Mouse (Mus musculus) liver, embryonic 14.5 days (tissue): Measurements from ENCODE around the gene Adamts6. TPM values are rescaled to one million over a fixed set of nuclear protein-coding genes. Genes with fewer than 3 reads are reported as not detected.

Experiments
- ATAC-seq: fragments of 200-750 bp; cut with Nextera tagmentation; 2 replicates; pipeline ENCODE4 v1.8.0; 2017; ENCODE audit warnings: moderate number of reproducible peaks, mild to moderate bottlenecking, moderate library complexity; ENCODE audit not compliant: insufficient read depth
- DNase-seq, 3 experiments: peaks; one replicate each; pipeline ENCODE4 v3.0.0-alpha.2; 2012 to 2013; ENCODE audit warnings: low read depth in 3 of 3, low spot score in 3 of 3
- H3K27ac ChIP-seq: fragments of 300-500 bp; sonication (generic); 2 replicates; pipeline ENCODE4 v1.5.1; 2014; ENCODE audit warnings: moderate library complexity, mild to moderate bottlenecking, control low read depth, inconsistent platforms
- H3K27me3 ChIP-seq: fragments of 300-500 bp; sonication (generic); 2 replicates; pipeline ENCODE4 v1.6.1; 2014; ENCODE audit warnings: mild to moderate bottlenecking, low read length, moderate library complexity; ENCODE audit not compliant: control insufficient read depth, insufficient read depth
- H3K36me3 ChIP-seq: fragments of 300-500 bp; sonication (generic); replicated peaks from 2 replicates; pipeline ENCODE4 v1.6.1; 2014; ENCODE audit warnings: low read depth; ENCODE audit not compliant: control insufficient read depth, insufficient read depth
- H3K4me1 ChIP-seq, 2 experiments: fragments of 200-500 bp in 1 of 2; fragments of 300-500 bp in 1 of 2; sonication (generic) in 1 of 2; replicated peaks; 2 replicates each; pipeline ENCODE4 v1.6.1; 2012 to 2014; ENCODE audit warnings: antibody characterized with exemption in 1 of 2, inconsistent platforms in 1 of 2, low read length in 1 of 2; ENCODE audit not compliant: control insufficient read depth in 2 of 2, insufficient read depth in 2 of 2
- H3K4me2 ChIP-seq: fragments of 300-500 bp; sonication (generic); 2 replicates; pipeline ENCODE4 v1.6.1; 2014; ENCODE audit warnings: low read depth, mild to moderate bottlenecking, control low read depth, moderate library complexity
- H3K4me3 ChIP-seq, 2 experiments: fragments of 200-500 bp in 1 of 2; fragments of 300-500 bp in 1 of 2; sonication (generic) in 1 of 2; 2 replicates each; pipeline ENCODE4 v1.5.1; 2012 to 2014; ENCODE audit warnings: low read depth in 2 of 2, low read length in 2 of 2, mild to moderate bottlenecking in 2 of 2, control low read depth in 1 of 2, inconsistent platforms in 1 of 2, moderate library complexity in 1 of 2; ENCODE audit not compliant: insufficient read depth in 1 of 2
- H3K9ac ChIP-seq: fragments of 300-500 bp; sonication (generic); replicated peaks from 2 replicates; pipeline ENCODE4 v1.6.1; 2014; ENCODE audit warnings: mild to moderate bottlenecking, control low read depth, moderate library complexity
- H3K9me3 ChIP-seq: fragments of 300-500 bp; sonication (generic); 2 replicates; pipeline ENCODE4 v1.6.1; 2016; ENCODE audit warnings: low read length, mixed read lengths; ENCODE audit not compliant: control insufficient read depth
- CTCF ChIP-seq: IDR thresholded peaks from 2 replicates; pipeline ENCODE4 v1.5.1; 2016; ENCODE audit warnings: antibody characterized with exemption, low read depth, control low read depth
- EP300 ChIP-seq: IDR thresholded peaks from 2 replicates; pipeline ENCODE4 v1.6.1; 2016; ENCODE audit warnings: antibody characterized with exemption, low read depth
- WGBS: fragments of 180-500 bp; shearing (Covaris S2); extraction: QIAGEN DNeasy Blood & Tissue Kit; methylation state at CpG from one replicate; pipeline ENCODE4 v1.1.7; 2014; ENCODE audit not compliant: insufficient replicate concordance; 5-methylcytosine and 5-hydroxymethylcytosine counted together
- polyA plus RNA-seq, 2 experiments: library from polyadenylated mRNA; depleted of rRNA in 1 of 2; stranded (reverse) in 1 of 2; unstranded in 1 of 2; fragments of >200 nt; fragmentation: Nextera tagmentation in 1 of 2; extraction: Ambion mirVana in 1 of 2; gene quantifications; 2 replicates each; pipeline versions ENCODE4 v1.2.1 to v1.2.3; 2012 to 2014

The Adamts6 gene
- polyA plus RNA-seq, 2 experiments = 0.08 to 0.35 TPM

DNA sequence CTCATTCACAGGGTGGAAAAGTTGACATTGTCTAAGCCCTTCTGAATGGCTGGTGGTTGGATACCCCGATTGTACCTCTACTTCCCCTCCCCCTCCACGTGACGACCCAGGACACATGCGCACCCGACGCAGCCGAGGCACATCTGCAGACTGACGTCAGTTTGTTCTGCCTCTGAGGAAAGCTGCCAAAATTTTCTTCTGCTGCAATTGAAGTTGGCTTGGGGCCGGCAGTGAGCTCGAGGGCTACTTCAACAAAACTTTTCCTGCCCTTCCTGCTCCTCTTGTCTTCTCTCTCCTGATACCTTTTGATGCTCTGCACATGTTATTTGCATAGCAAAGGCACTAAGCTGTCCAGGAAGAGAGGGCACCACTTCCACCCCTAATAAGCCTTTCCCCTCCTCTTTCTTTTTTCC is 732 bp upstream of the Adamts6 start:
- Histone ChIP-seq H3K9ac (peak overlapping the region; percentile 54), H3K36me3 (no peaks in the 10 kb centered on the region), H3K27me3 (no peaks in the 10 kb centered on the region), H3K4me2 (peak overlapping the region; percentile 89), H3K9me3 (no peaks in the 10 kb centered on the region), H3K4me3 (peak overlapping the region; percentile 64 to 66), H3K4me1 (peaks cover 0 to 2% of the 10 kb centered on the region in 2 experiments; a peak in 1 of 4 replicates), H3K27ac (no peak overlapping the region; the same call in 1 of the 2 replicates)
- DNase-seq (peak; percentile 66 to 72 (median 67)), ATAC-seq (peak; percentile 89)
- WGBS = under 1% methylated on average over 10 of the region's 10 CpGs
- no peak for TF ChIP-seq EP300
- TF ChIP-seq CTCF = no peak

DNA sequence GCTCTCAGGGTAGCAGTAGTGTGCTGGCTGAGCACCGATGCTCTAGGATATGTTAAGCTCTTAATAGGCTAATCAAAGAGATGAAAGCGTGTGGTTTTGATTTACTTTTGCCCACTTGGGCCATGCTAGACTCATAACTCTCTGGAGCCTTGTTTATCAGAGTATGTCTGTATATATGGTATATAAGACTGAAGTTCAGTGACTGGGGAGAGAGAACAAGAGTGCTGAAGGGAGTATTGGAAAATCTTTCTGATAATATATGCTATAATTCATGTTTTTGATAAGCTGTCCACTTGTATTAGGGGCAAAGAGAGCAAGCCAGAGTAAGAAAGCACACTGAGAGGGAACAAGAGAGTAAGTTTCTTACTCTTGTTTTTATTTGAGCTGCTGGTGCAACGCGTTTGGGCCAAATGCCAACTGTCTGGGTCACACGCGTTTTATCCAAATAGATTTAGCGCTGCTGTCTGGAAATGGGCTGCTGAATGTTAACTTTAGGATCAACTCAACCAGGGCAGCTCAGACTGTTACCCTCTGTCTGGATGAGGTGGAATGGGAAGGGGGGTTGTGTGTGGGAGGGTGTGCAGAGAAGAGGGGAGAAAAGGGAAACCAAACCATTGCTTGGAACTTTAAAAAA is 708 bp downstream of the Adamts6 start:
- Histone ChIP-seq H3K4me3 (peak overlapping the region; percentile 39 to 64), H3K36me3 (no peaks in the 10 kb centered on the region), H3K4me1 (peaks cover 0 to 2% of the 10 kb centered on the region in 2 experiments; a peak in 1 of 4 replicates), H3K27me3 (no peaks in the 10 kb centered on the region), H3K9ac (peak overlapping the region; percentile 54; the same call in 1 of the 2 replicates), H3K9me3 (no peaks in the 10 kb centered on the region), H3K4me2 (peak overlapping the region; percentile 89), H3K27ac (no peak overlapping the region)
- TF ChIP-seq CTCF (no peak), EP300 (no peak)
- DNase-seq (peak in 1 of 3 experiments; percentile 13), ATAC-seq (peak; percentile 17; the same call in 1 of the 2 replicates)
- 4% methylated on average over 7 of the region's 7 CpGs for WGBS

GRCm38 (mm10) chr13:104289176-104289575 is 1.5 kb downstream of the Adamts6 start:
- ATAC-seq = no peak
- no peak overlapping the region for H3K9ac ChIP-seq
- no peak overlapping the region for H3K27ac ChIP-seq
- no peaks in the 10 kb centered on the region for H3K27me3 ChIP-seq
- peaks cover 0 to 2% of the 10 kb centered on the region in 2 experiments; a peak in 1 of 4 replicates for H3K4me1 ChIP-seq
- no peak for TF ChIP-seq EP300
- no peak for TF ChIP-seq CTCF
- DNase-seq = no peak
- H3K4me3 ChIP-seq = no peak overlapping the region
- H3K36me3 ChIP-seq = no peaks in the 10 kb centered on the region
- H3K9me3 ChIP-seq = no peaks in the 10 kb centered on the region
- no peak overlapping the region for H3K4me2 ChIP-seq

DNA sequence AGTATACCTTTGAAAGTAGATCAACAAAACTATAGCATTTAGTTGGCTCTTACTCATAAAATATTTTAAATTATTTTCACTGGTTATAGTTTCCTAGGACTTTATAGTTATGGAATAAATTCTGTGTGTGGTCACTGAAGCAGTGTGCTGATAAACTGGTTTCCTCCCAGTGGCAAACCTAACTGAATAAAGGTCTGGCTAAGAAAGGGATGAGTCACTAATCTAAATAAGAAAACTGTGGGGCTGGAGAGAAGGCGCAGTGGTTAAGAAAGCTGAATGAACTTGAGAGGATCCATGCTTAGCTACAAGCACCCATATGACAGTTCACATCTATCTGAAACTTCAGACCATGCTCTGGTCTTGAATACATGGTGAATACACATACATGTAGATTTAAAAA is 7.8 kb downstream of the Adamts6 start:
- no peak for TF ChIP-seq EP300
- no peak for TF ChIP-seq CTCF
- Histone ChIP-seq H3K4me2 (no peak overlapping the region), H3K4me1 (no peaks in the 10 kb centered on the region), H3K4me3 (no peak overlapping the region), H3K9me3 (no peaks in the 10 kb centered on the region), H3K27me3 (no peaks in the 10 kb centered on the region), H3K36me3 (no peaks in the 10 kb centered on the region), H3K27ac (no peak overlapping the region), H3K9ac (no peak overlapping the region)
- WGBS = 41% methylated on average over 1 of the region's 1 CpGs
- ATAC-seq (no peak), DNase-seq (no peak)

DNA sequence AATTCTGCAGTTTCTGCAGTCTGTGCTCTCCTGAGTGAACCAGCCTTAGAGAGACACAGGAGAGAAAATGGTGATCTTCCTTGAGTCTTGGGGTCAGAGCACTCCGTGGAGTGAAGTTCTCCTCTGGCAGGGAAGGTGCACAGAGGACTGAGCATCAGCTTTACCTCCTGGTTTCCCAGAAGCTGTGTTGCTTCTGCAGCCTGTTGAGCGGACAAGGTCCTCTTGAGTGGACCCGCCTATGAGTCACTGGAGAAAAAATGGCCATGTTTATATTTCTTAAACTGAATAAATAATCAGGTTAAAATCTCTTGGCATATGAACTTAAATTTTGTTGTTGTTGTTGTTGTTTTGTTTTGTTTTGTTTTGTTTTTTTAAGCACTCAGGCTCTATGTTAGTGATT is 41.7 kb downstream of the Adamts6 start:
- no peaks in the 10 kb centered on the region for H3K4me1 ChIP-seq
- H3K4me2 ChIP-seq = no peak overlapping the region
- H3K27ac ChIP-seq = no peak overlapping the region
- H3K27me3 ChIP-seq = no peaks in the 10 kb centered on the region
- TF ChIP-seq EP300 = no peak
- no peak for TF ChIP-seq CTCF
- DNase-seq = no peak
- no peaks in the 10 kb centered on the region for H3K36me3 ChIP-seq
- no peak for ATAC-seq
- H3K9me3 ChIP-seq = no peaks in the 10 kb centered on the region
- H3K4me3 ChIP-seq = no peak overlapping the region
- no peak overlapping the region for H3K9ac ChIP-seq
- 62% methylated on average over 3 of the region's 3 CpGs for WGBS
